Mouse (Mus musculus): ENCODE results near the gene Saxo1. TPM values are rescaled to one million over a fixed set of nuclear protein-coding genes. Genes with fewer than 3 reads are reported as not detected.

The Saxo1 gene
- polyA plus RNA-seq (2015; fragmentation: Nextera tagmentation; extraction: Ambion mirVana): not detected in 2 replicates

- Histone ChIP-seq H3K4me2 (no peak within 1 kb of the TSS), H3K4me3 (replicated peaks) (no peak within 1 kb of the TSS), H3K4me1 (replicated peaks) (no peaks in the 10 kb centered on the region), H3K9me3 (replicated peaks) (no peaks in the 10 kb centered on the region), H3K27ac (no peak within 1 kb of the TSS), H3K9ac (no peak within 1 kb of the TSS), H3K27me3 (no peaks in the 10 kb centered on the region), H3K36me3 (no peaks in the 10 kb centered on the region)
- whole genome bisulfite sequencing (ENCODE audit: insufficient replicate concordance): 71% methylated on average over 7 of the region's 7 CpGs
- ATAC-seq (ENCODE audit: low read depth) (no peak), DNase-seq (no peak)
These were observed at the start of gene Saxo1 for GRCm38 (mm10) chr4:86558228-86558627. TSS of gene Saxo1 (minus strand) at chr4:86558328.

- Histone ChIP-seq H3K9ac (no peak overlapping the region), H3K4me2 (no peak overlapping the region), H3K4me1 (replicated peaks) (peaks cover 2% of the 10 kb centered on the region; the same call in 1 of the 2 replicates), H3K4me3 (replicated peaks) (no peak overlapping the region), H3K9me3 (replicated peaks) (no peaks in the 10 kb centered on the region), H3K27ac (no peak overlapping the region), H3K27me3 (no peaks in the 10 kb centered on the region), H3K36me3 (peaks cover 67% of the 10 kb centered on the region)
- no peak for DNase-seq
- ATAC-seq (ENCODE audit: low read depth): no peak
- 89% methylated on average over 2 of the region's 2 CpGs for WGBS (ENCODE audit: insufficient replicate concordance)
These were observed 33.2 kb upstream of the Saxo1 start for GRCm38 (mm10) chr4:86591304-86591703.

GRCm38 (mm10) chr4:86588236-86588635 is 30.1 kb upstream of the Saxo1 start:
- ATAC-seq (ENCODE audit: low read depth) (no peak), DNase-seq (no peak)
- no peak overlapping the region for H3K9ac ChIP-seq
- H3K36me3 ChIP-seq: peaks cover 80% of the 10 kb centered on the region
- H3K4me1 ChIP-seq (replicated peaks): peaks cover 2% of the 10 kb centered on the region; the same call in 1 of the 2 replicates
- H3K9me3 ChIP-seq (replicated peaks): no peaks in the 10 kb centered on the region
- no peaks in the 10 kb centered on the region for H3K27me3 ChIP-seq
- H3K4me2 ChIP-seq: no peak overlapping the region
- WGBS (ENCODE audit: insufficient replicate concordance): 74% methylated on average over 3 of the region's 3 CpGs
- no peak overlapping the region for H3K4me3 ChIP-seq (replicated peaks)
- no peak overlapping the region for H3K27ac ChIP-seq

DNA sequence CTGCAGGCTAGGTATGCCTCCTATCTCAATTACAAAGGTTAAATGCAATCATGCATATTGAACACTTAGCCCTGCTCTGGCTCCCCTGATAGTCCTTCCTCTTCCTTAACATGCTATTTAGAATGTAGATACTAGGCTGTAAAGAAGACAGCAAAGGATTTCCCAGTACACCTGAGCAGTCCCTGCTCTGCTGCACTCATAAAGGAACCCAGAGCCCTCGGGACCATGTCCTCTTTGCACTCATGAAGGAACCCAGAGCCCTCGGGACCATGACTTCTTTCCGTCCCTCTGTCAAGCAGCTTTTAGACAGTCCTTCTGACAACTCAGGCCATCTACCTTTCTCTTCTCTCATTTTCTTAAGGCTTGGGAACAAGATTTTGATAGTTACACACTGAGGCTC is 22.5 kb upstream of the Saxo1 start:
- Histone ChIP-seq H3K27me3 (no peaks in the 10 kb centered on the region), H3K27ac (no peak overlapping the region), H3K4me1 (replicated peaks) (peaks cover 19% of the 10 kb centered on the region), H3K9me3 (replicated peaks) (no peaks in the 10 kb centered on the region), H3K4me3 (replicated peaks) (no peak overlapping the region), H3K9ac (no peak overlapping the region), H3K4me2 (no peak overlapping the region), H3K36me3 (peaks cover 55% of the 10 kb centered on the region)
- DNase-seq (no peak), ATAC-seq (ENCODE audit: low read depth) (no peak)
- 81% methylated on average over 3 of the region's 3 CpGs for WGBS (ENCODE audit: insufficient replicate concordance)

- 62% methylated on average over 4 of the region's 4 CpGs for WGBS (ENCODE audit: insufficient replicate concordance)
- no peaks in the 10 kb centered on the region for H3K9me3 ChIP-seq (replicated peaks)
- H3K4me2 ChIP-seq: no peak overlapping the region
- H3K36me3 ChIP-seq: peaks cover 49% of the 10 kb centered on the region
- ATAC-seq (ENCODE audit: low read depth) (no peak), DNase-seq (no peak)
- no peaks in the 10 kb centered on the region for H3K27me3 ChIP-seq
- peaks cover 20% of the 10 kb centered on the region for H3K4me1 ChIP-seq (replicated peaks)
- no peak overlapping the region for H3K27ac ChIP-seq
- no peak overlapping the region for H3K4me3 ChIP-seq (replicated peaks)
- H3K9ac ChIP-seq: no peak overlapping the region
These were observed 21.9 kb upstream of the Saxo1 start for GRCm38 (mm10) chr4:86580056-86580455.

- DNase-seq (no peak), ATAC-seq (ENCODE audit: low read depth) (no peak)
- H3K9ac ChIP-seq: peak overlapping the region; percentile 95
- peaks cover 5% of the 10 kb centered on the region; the same call in 1 of the 2 replicates for H3K27me3 ChIP-seq
- peak overlapping the region; percentile 82 for H3K4me2 ChIP-seq
- H3K27ac ChIP-seq: peak overlapping the region; percentile 98
- peaks cover 28% of the 10 kb centered on the region for H3K4me1 ChIP-seq (replicated peaks)
- peak overlapping the region; percentile 92 for H3K4me3 ChIP-seq (replicated peaks)
- peaks cover 21% of the 10 kb centered on the region for H3K36me3 ChIP-seq
- no peaks in the 10 kb centered on the region for H3K9me3 ChIP-seq (replicated peaks)
- WGBS (ENCODE audit: insufficient replicate concordance): 6% methylated on average over 11 of the region's 11 CpGs
These were observed 18.6 kb upstream of the Saxo1 start for GRCm38 (mm10) chr4:86576630-86577225.

GRCm38 (mm10) chr4:86576120-86576541 is 18.0 kb upstream of the Saxo1 start:
- Histone ChIP-seq H3K4me1 (replicated peaks) (peaks cover 28% of the 10 kb centered on the region), H3K27ac (peak overlapping the region; percentile 98), H3K4me2 (peak overlapping the region; percentile 82), H3K9ac (peak overlapping the region; percentile 95), H3K9me3 (replicated peaks) (no peaks in the 10 kb centered on the region), H3K27me3 (peaks cover 5% of the 10 kb centered on the region; the same call in 1 of the 2 replicates), H3K36me3 (peaks cover 21% of the 10 kb centered on the region), H3K4me3 (replicated peaks) (peak overlapping the region; percentile 92)
- ATAC-seq (ENCODE audit: low read depth) (no peak), DNase-seq (peak; percentile 22)
- WGBS (ENCODE audit: insufficient replicate concordance): under 1% methylated on average over 20 of the region's 20 CpGs

- DNase-seq: peak; percentile 94
- H3K4me2 ChIP-seq: peak within 1 kb of the TSS; percentile 82
- H3K27me3 ChIP-seq: peaks cover 5% of the 10 kb centered on the region; the same call in 1 of the 2 replicates
- peak within 1 kb of the TSS; percentile 92 for H3K4me3 ChIP-seq (replicated peaks)
- H3K4me1 ChIP-seq (replicated peaks): peaks cover 28% of the 10 kb centered on the region
- under 1% methylated on average over 53 of the region's 53 CpGs for WGBS (ENCODE audit: insufficient replicate concordance)
- H3K9ac ChIP-seq: peak within 1 kb of the TSS; percentile 95
- peak within 1 kb of the TSS; percentile 98 for H3K27ac ChIP-seq
- H3K9me3 ChIP-seq (replicated peaks): no peaks in the 10 kb centered on the region
- peaks cover 16% of the 10 kb centered on the region for H3K36me3 ChIP-seq
- ATAC-seq (ENCODE audit: low read depth): peak; percentile 95
These were observed 17.3 kb upstream of the Saxo1 start, which contains the start of gene Rraga for GRCm38 (mm10) chr4:86575283-86575983. TSS of gene Rraga (plus strand) at chr4:86575668.

GRCm38 (mm10) chr4:86574939-86575282 is 16.8 kb upstream of the Saxo1 start:
- H3K9ac ChIP-seq: peak overlapping the region; percentile 95
- H3K27ac ChIP-seq: peak overlapping the region; percentile 98
- no peak for DNase-seq
- no peaks in the 10 kb centered on the region for H3K9me3 ChIP-seq (replicated peaks)
- H3K4me1 ChIP-seq (replicated peaks): peaks cover 28% of the 10 kb centered on the region
- peak overlapping the region; percentile 92 for H3K4me3 ChIP-seq (replicated peaks)
- peak; percentile 24 for ATAC-seq (ENCODE audit: low read depth)
- H3K36me3 ChIP-seq: peaks cover 12% of the 10 kb centered on the region; the same call in 1 of the 2 replicates
- peak overlapping the region; percentile 82 for H3K4me2 ChIP-seq
- 14% methylated on average over 6 of the region's 6 CpGs for WGBS (ENCODE audit: insufficient replicate concordance)
- H3K27me3 ChIP-seq: peaks cover 5% of the 10 kb centered on the region; the same call in 1 of the 2 replicates

- 77% methylated on average over 3 of the region's 3 CpGs for WGBS (ENCODE audit: insufficient replicate concordance)
These were observed 2.9 kb upstream of the Saxo1 start for GRCm38 (mm10) chr4:86561061-86561460.

GRCm38 (mm10) chr4:86559006-86559405 is 878 bp upstream of the Saxo1 start:
- Histone ChIP-seq H3K27me3 (no peaks in the 10 kb centered on the region), H3K4me3 (replicated peaks) (no peak overlapping the region), H3K9me3 (replicated peaks) (no peaks in the 10 kb centered on the region), H3K9ac (no peak overlapping the region), H3K36me3 (no peaks in the 10 kb centered on the region), H3K4me1 (replicated peaks) (no peaks in the 10 kb centered on the region), H3K27ac (no peak overlapping the region), H3K4me2 (no peak overlapping the region)
- 57% methylated on average over 4 of the region's 4 CpGs for WGBS (ENCODE audit: insufficient replicate concordance)
- no peak for ATAC-seq (ENCODE audit: low read depth)
- DNase-seq: no peak

More at GRCm38 (mm10) chr4:86561061-86561460, 2.9 kb upstream of the Saxo1 start:
- ATAC-seq (ENCODE audit: low read depth) (no peak), DNase-seq (no peak)
- no peak overlapping the region for H3K9ac ChIP-seq
- H3K9me3 ChIP-seq (replicated peaks): no peaks in the 10 kb centered on the region
- no peak overlapping the region for H3K27ac ChIP-seq
- H3K27me3 ChIP-seq: no peaks in the 10 kb centered on the region
- H3K4me1 ChIP-seq (replicated peaks): peaks cover 6% of the 10 kb centered on the region
- no peak overlapping the region for H3K4me2 ChIP-seq
- H3K36me3 ChIP-seq: no peaks in the 10 kb centered on the region
- no peak overlapping the region for H3K4me3 ChIP-seq (replicated peaks)
